Mouse (Mus musculus) midbrain, embryonic 16.5 days (tissue): ENCODE results near the gene Camkk1. TPM values are rescaled to one million over a fixed set of nuclear protein-coding genes. Genes with fewer than 3 reads are reported as not detected.

ENCODE experiments used
- ATAC-seq: fragments of 200-750 bp; cut with Nextera tagmentation; 2 replicates; pipeline ENCODE4 v1.8.0; 2017; ENCODE audit warnings: moderate TSS enrichment
- H3K27ac ChIP-seq: fragments of 300-500 bp; sonication (generic); 2 replicates; pipeline ENCODE4 v1.5.1; 2014; ENCODE audit warnings: mild to moderate bottlenecking, low read length, mixed read lengths
- H3K27me3 ChIP-seq: fragments of 300-500 bp; sonication (generic); 2 replicates; pipeline ENCODE4 v1.6.1; 2014; ENCODE audit warnings: low read depth, low read length, mixed read lengths; ENCODE audit not compliant: control insufficient read depth, insufficient read depth
- H3K36me3 ChIP-seq: fragments of 300-500 bp; sonication (generic); 2 replicates; pipeline ENCODE4 v1.6.1; 2014; ENCODE audit warnings: mild to moderate bottlenecking, low read length, moderate library complexity, mixed read lengths; ENCODE audit not compliant: control insufficient read depth, insufficient read depth
- H3K4me1 ChIP-seq: fragments of 300-500 bp; sonication (generic); 2 replicates; pipeline ENCODE4 v1.6.1; 2014; ENCODE audit warnings: mild to moderate bottlenecking, low read length, mixed read lengths; ENCODE audit not compliant: control insufficient read depth, insufficient read depth
- H3K4me2 ChIP-seq: fragments of 300-500 bp; sonication (generic); 2 replicates; pipeline ENCODE4 v1.6.1; 2014; ENCODE audit warnings: mild to moderate bottlenecking, low read length, mixed read lengths
- H3K4me3 ChIP-seq: fragments of 300-500 bp; sonication (generic); 2 replicates; pipeline ENCODE4 v1.5.1; 2014; ENCODE audit warnings: low read depth, mild to moderate bottlenecking, low read length, moderate library complexity, mixed read lengths
- H3K9ac ChIP-seq: fragments of 300-500 bp; sonication (generic); 2 replicates; pipeline ENCODE4 v1.6.1; 2014; ENCODE audit warnings: low read depth, low read length, mixed read lengths
- H3K9me3 ChIP-seq: fragments of 300-500 bp; sonication (generic); replicated peaks from 2 replicates; pipeline ENCODE4 v1.6.1; 2014; ENCODE audit warnings: mild to moderate bottlenecking, low read length, mixed read lengths; ENCODE audit not compliant: control insufficient read depth, poor library complexity, severe bottlenecking
- WGBS: fragments of 180-500 bp; shearing (Covaris S2); extraction: QIAGEN DNeasy Blood & Tissue Kit; methylation state at CpG from one replicate; pipeline ENCODE4 v1.1.7; 2014; 5-methylcytosine and 5-hydroxymethylcytosine counted together
- polyA plus RNA-seq: library from polyadenylated mRNA; unstranded; fragments of >200 nt; fragmentation: Nextera tagmentation; extraction: Ambion mirVana; gene quantifications from 2 replicates; pipeline ENCODE4 v1.2.1, GENCODE M21; 2015

The Camkk1 gene
- polyA plus RNA-seq, 1 experiment from 2014 or later, result 33.6 TPM

DNA sequence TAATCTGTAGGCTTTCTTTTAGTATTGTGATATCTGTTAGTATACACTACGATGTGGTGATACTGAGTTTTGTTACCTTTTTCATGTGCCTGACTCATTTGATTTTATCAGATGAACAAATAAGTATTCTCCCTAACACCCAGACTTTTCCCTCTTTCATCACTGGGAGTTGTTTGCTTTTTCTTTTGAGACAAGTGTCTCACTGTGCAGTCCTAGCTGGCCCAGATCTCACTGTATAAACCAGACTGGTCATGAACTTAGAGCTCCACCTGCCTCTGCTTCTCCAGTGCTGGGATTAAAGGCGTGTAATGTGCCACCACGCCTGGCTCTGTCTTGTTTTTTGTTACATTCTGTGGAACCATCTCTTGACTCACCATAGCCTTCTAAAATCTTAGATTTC, 40.8 kb downstream of the Camkk1 start:
- no peaks in the 10 kb centered on the region for H3K9me3 ChIP-seq
- no peak for ATAC-seq
- H3K9ac ChIP-seq, result no peak overlapping the region
- peaks cover 12% of the 10 kb centered on the region for H3K36me3 ChIP-seq
- WGBS, result 94% methylated on average over 3 of the region's 3 CpGs
- no peaks in the 10 kb centered on the region for H3K4me1 ChIP-seq
- no peaks in the 10 kb centered on the region for H3K27me3 ChIP-seq
- no peak overlapping the region for H3K4me2 ChIP-seq
- no peak overlapping the region for H3K4me3 ChIP-seq
- H3K27ac ChIP-seq, result no peak overlapping the region

DNA sequence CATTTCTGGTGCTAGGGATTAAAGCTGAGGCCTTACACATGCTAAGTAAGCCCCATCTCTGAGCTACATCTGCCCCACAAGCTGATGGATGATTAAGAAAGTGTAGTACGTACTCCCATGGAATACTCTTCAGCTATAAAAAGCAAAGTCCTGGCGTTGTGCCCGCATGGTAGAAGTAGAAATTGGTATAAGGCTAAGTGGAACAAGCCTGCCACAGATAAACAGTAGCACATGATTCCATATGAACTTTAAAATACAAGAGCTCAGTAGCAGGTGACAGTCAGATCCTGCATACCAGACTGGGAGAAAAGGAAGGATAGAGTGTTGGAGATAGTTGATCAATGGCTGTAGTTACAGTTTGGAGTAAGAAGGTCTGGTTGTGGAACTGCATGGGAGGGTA, 42.6 kb downstream of the Camkk1 start:
- Histone ChIP-seq H3K4me2 (no peak overlapping the region), H3K27ac (no peak overlapping the region), H3K4me1 (no peaks in the 10 kb centered on the region), H3K27me3 (no peaks in the 10 kb centered on the region), H3K9me3 (no peaks in the 10 kb centered on the region), H3K4me3 (no peak overlapping the region), H3K9ac (no peak overlapping the region), H3K36me3 (peaks cover 14% of the 10 kb centered on the region)
- no peak for ATAC-seq
- 94% methylated on average over 3 of the region's 3 CpGs for WGBS

DNA sequence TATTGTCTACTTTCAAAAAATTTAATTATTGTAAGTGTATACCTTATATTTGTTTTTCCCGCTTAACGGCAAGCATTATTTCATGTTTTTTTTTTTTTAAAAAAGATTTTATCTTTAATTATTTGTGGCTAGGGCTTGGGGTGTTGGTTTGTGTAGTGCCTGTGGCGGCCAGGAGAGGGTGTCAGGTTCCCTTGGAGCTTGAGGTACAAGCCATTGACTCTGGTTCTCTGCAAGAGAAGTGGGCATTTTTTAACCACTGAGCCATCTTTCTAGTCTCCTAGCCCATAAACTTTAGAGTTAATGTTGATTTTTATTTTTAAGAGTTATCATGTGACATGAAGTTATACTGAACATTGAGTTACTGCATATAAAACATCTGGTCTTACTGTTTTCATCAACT, 53.0 kb downstream of the Camkk1 start:
- no peaks in the 10 kb centered on the region for H3K27me3 ChIP-seq
- no peak overlapping the region for H3K9ac ChIP-seq
- no peaks in the 10 kb centered on the region for H3K9me3 ChIP-seq
- H3K36me3 ChIP-seq, result peaks cover 40% of the 10 kb centered on the region
- H3K4me1 ChIP-seq, result no peaks in the 10 kb centered on the region
- no peak overlapping the region for H3K4me2 ChIP-seq
- WGBS, result 89% methylated on average over 3 of the region's 3 CpGs
- H3K27ac ChIP-seq, result no peak overlapping the region
- ATAC-seq, result no peak
- H3K4me3 ChIP-seq, result no peak overlapping the region

DNA sequence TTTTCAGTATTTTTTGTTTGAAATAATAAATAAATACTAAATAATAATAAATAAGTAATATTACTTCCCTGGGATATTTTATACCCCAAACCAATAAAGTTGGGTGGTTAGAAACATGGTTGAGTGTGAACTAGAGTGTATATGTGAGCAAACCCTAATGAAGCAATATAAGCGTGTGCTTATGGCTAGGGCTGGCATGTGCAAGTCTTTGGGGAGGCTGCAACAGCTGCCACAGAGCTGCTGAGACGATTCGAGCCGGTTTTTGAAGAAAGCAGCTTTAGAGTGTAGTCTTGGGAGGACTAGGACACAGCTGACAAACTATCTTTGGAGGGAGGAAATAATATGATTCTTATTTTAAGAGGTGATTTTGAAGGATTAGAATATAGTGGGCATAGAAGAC, 57.5 kb downstream of the Camkk1 start:
- H3K4me3 ChIP-seq, result no peak overlapping the region

GRCm38 (mm10) chr11:73076733-73077132, 57.9 kb downstream of the Camkk1 start:
- H3K36me3 ChIP-seq, result peaks cover 22% of the 10 kb centered on the region
- WGBS, result 70% methylated on average over 4 of the region's 4 CpGs
- no peak for ATAC-seq
- H3K27me3 ChIP-seq, result no peaks in the 10 kb centered on the region
- no peak overlapping the region for H3K27ac ChIP-seq
- H3K9ac ChIP-seq, result no peak overlapping the region
- H3K4me3 ChIP-seq, result no peak overlapping the region
- no peaks in the 10 kb centered on the region for H3K9me3 ChIP-seq
- H3K4me2 ChIP-seq, result no peak overlapping the region
- H3K4me1 ChIP-seq, result no peaks in the 10 kb centered on the region

More for the DNA sequence above, 57.5 kb downstream of the Camkk1 start:
- ATAC-seq, result no peak
- whole genome bisulfite sequencing, result 64% methylated on average over 4 of the region's 4 CpGs
- H3K4me1 ChIP-seq, result no peaks in the 10 kb centered on the region
- no peak overlapping the region for H3K27ac ChIP-seq
- H3K9me3 ChIP-seq, result no peaks in the 10 kb centered on the region
- no peaks in the 10 kb centered on the region for H3K27me3 ChIP-seq
- peaks cover 19% of the 10 kb centered on the region for H3K36me3 ChIP-seq
- H3K9ac ChIP-seq, result no peak overlapping the region
- H3K4me2 ChIP-seq, result no peak overlapping the region

DNA sequence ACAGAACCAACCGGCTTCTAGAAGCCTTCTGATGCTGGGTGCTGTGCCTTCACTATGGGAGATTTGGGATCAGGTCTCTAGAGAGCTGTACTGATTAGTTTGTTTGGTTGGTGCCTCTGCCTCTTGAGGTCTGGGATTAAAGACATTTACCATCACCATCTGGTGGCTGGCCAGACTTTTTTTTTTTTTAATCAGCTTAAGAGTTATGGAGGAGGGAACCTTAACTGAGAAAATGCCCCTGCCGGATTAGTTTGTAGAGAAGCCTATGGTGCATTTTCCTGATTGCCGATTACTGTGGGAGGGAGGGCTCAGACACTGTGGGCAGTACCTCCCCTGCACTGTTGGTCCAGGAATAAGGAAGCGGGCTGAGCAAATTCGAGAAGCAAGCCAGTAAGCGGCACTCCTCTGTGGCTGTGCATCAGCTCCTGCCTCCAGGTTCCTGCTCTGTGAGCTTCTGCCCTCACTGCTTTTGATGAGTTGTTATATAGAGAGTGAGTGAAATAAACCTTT, 58.5 kb downstream of the Camkk1 start:
- Histone ChIP-seq H3K36me3 (peaks cover 28% of the 10 kb centered on the region), H3K27ac (no peak overlapping the region), H3K4me1 (no peaks in the 10 kb centered on the region), H3K9ac (no peak overlapping the region), H3K4me2 (no peak overlapping the region), H3K4me3 (no peak overlapping the region), H3K27me3 (no peaks in the 10 kb centered on the region), H3K9me3 (no peaks in the 10 kb centered on the region)
- WGBS, result 53% methylated on average over 6 of the region's 6 CpGs
- no peak for ATAC-seq

GRCm38 (mm10) chr11:73078615-73079014, 59.8 kb downstream of the Camkk1 start:
- H3K36me3 ChIP-seq, result peaks cover 28% of the 10 kb centered on the region
- 93% methylated on average over 8 of the region's 8 CpGs for WGBS

DNA sequence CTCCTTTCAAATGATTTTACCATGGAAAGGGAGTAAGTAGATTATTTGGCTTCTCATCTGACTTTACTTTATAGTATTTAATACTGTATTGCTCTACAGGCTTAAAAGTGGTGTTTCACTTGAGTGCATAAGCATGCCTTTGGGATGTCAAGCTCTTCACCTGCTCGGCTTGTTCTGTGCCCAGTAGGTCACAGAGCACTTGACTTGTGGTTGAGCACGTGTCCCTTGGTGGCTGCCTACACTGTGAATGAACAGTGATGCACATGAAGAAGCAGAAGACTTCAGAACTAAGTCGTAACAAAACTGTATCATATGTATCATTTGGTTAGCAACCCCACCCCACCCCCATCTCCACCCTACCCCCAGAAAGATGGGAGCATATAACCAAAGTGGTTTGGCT, 61.5 kb downstream of the Camkk1 start:
- H3K36me3 ChIP-seq, result peaks cover 21% of the 10 kb centered on the region

More at GRCm38 (mm10) chr11:73078615-73079014, 59.8 kb downstream of the Camkk1 start:
- no peaks in the 10 kb centered on the region for H3K4me1 ChIP-seq
- H3K27ac ChIP-seq, result no peak overlapping the region
- H3K9me3 ChIP-seq, result no peaks in the 10 kb centered on the region
- no peak overlapping the region for H3K9ac ChIP-seq
- H3K4me2 ChIP-seq, result no peak overlapping the region
- H3K4me3 ChIP-seq, result no peak overlapping the region
- no peaks in the 10 kb centered on the region for H3K27me3 ChIP-seq
- ATAC-seq, result no peak

GRCm38 (mm10) chr11:73084303-73084702, 65.5 kb downstream of the Camkk1 start:
- 84% methylated on average over 6 of the region's 6 CpGs for WGBS
- no peak overlapping the region for H3K9ac ChIP-seq
- H3K36me3 ChIP-seq, result peaks cover 18% of the 10 kb centered on the region
- H3K27me3 ChIP-seq, result no peaks in the 10 kb centered on the region
- H3K4me2 ChIP-seq, result no peak overlapping the region
- H3K27ac ChIP-seq, result no peak overlapping the region
- no peaks in the 10 kb centered on the region for H3K4me1 ChIP-seq
- no peaks in the 10 kb centered on the region for H3K9me3 ChIP-seq
- no peak overlapping the region for H3K4me3 ChIP-seq
- no peak for ATAC-seq

More for the DNA sequence above, 61.5 kb downstream of the Camkk1 start:
- WGBS, result 87% methylated on average over 3 of the region's 3 CpGs
- Histone ChIP-seq H3K27me3 (no peaks in the 10 kb centered on the region), H3K27ac (no peak overlapping the region), H3K9ac (no peak overlapping the region), H3K4me3 (no peak overlapping the region), H3K4me2 (no peak overlapping the region), H3K4me1 (no peaks in the 10 kb centered on the region), H3K9me3 (no peaks in the 10 kb centered on the region)
- no peak for ATAC-seq
